Mouse (Mus musculus) adrenal gland, postnatal 25 days (tissue): ENCODE measurements around the gene Setd6. TPM values are rescaled to one million over a fixed set of nuclear protein-coding genes. Genes with fewer than 3 reads are reported as not detected.

ENCODE experiments used
- DNase-seq: peaks from one replicate; pipeline ENCODE4 v3.0.0; 2021; ENCODE audit warnings: mixed read lengths
- microRNA-seq, 2 experiments: library from miRNA; unstranded; fragments of <30 nt; microRNA quantifications; one replicate each; pipeline ENCODE4 v1.2.0; 2021
- total RNA-seq: library from RNA; stranded (reverse); gene quantifications from 2 replicates; pipeline ENCODE4 v1.2.3, GENCODE M21; 2021

Setd6 gene
- total RNA-seq, 1 experiment from 2014 or later, result 30.1 TPM

DNA sequence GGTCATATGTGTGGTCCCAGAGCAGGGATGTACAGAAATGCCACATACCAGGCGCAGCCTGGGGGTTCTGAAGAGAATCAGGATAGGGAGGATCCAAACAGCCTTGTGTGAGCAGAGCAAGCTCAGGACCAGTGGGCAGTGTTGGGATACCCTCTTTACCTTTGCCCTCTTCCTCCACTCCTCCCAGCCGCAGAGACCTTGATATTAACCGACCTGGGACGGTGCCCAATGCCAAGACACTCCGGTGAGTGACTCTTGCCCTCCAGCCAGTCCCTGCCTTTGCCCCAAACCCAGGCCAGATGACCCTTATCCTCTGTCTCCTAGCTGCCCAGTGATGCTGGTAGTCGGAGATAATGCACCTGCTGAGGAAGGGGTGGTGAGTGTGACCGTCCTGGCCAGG, 6.1 kb upstream of the Setd6 start:
- DNase-seq, result no peak

DNA sequence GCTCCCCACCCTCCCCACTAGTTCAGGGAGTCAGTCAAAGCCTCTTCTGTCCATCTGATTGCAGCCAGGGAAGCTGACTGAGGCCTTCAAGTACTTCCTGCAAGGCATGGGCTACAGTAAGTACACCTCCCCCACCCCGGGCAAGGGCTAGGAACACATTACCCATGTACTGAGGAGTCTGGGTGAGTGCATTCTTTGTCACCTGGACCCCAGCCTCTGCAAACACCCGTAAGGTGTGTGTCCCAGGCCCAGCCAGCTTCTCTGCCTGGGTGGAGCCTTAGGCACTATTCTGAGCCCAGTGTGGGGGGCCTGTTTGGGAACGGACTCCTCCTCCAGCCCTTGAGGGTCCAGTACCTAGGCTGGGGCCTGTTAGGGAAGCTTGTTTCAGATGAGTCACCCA, 4.7 kb upstream of the Setd6 start:
- DNase-seq, result no peak

DNA sequence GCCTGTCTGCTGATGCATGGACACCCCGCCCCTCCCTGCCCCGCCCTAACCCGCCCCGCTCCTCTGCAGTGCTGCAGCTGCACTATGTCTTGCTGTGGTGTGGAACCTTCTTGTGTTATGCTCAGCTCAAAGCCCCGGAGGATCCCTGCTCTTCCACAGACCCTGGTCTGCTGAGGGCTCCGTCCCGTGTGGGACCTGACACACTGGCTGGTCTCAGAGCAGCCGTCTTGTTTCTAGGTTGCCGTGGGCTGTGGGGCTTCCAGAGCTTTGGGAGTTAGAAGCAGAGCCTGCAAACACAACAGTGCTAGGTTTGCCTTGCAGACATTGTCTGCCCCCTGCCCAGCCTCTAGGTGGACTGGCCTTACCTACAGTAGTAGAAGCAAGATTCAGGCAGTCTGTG, 3.3 kb upstream of the Setd6 start:
- no peak for DNase-seq

DNA sequence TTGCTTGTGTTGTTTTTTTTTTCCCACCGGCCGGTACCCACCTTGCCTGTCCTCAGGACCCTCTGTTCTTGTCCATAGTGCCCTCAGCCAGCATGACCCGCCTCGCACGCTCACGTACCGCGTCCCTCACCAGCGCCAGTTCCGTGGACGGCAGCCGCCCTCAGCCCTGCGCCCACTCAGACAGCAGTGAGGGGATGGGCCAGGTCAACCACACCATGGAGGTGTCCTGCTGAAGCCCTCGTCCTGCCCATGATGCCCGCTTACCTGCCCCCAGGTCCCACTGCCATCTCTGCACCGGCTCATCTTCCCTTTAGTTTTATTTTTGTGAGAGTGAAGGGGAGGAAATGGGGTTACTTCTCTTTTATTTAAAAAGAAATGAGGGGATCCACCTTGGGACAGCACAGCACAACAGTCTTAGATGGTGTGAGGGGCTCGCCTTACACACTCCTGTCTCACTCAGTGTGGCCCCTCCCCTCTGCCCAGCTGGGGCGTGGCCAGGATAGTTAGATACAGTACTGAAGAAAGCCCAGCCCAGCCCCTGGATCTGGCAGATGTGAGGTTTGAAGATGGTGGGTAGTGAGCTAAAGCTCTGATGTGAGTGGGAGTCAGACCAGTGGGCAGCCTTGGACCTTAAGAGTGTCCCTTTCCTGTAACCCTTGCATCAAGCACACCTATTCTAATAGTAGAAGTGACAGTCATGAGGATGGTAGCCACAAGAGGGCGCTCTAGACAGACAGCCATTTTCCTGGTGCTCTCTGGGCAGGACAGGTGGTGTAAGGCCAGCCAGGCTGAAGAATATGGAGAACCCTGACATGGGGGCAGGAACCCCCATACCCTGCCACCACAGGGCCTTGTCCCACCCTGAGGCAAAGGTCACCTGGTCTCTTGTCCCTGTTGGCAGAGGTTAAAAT, 2.3 kb upstream of the Setd6 start:
- peak; percentile 70 for DNase-seq

DNA sequence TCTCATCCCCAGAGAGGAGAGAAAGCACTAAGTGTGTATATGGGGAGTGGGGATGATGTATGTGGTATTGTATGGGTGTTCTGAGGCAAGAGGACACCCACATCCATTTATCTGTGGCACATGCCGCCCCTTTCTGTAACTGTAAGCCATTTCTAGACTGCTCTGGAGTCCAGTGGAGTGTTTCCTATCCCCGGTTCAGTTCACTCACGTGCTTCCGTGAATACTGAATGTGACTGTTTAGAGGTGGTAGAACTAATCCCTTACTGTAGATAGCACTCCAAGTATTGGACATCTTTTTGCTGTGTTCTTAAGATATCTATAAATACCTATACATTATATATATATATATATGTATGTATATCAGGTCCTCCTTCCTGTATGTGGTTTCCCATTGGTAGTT, 1.3 kb upstream of the Setd6 start:
- DNase-seq, result no peak

DNA sequence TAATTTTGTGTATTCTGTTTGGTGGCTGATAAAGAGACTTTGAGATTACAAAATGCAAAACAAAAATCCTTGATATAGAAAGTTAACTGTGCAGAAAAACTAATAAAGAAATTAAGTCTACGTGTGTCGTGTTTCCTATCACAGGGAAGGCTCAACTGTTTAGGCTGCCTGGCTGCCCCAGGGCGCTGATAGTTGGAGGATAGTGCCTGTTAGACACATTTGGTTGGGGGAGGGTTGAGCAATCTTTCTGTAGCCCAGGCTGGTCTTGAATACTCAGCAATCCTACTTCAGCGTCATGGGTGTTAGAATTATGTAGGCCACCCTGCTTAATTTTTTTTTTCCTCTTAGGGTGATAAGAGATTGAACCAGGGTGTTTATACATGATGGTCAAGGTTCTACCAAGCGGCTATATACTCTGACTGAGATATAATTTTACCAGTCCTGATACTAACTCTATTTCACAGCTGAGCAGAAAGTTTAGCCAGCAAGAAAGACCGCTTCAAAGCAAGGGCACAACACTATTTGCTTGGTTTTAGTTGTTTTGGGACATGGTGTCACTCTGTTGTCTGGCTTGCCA, 756 bp upstream of the Setd6 start:
- DNase-seq, result no peak

DNA sequence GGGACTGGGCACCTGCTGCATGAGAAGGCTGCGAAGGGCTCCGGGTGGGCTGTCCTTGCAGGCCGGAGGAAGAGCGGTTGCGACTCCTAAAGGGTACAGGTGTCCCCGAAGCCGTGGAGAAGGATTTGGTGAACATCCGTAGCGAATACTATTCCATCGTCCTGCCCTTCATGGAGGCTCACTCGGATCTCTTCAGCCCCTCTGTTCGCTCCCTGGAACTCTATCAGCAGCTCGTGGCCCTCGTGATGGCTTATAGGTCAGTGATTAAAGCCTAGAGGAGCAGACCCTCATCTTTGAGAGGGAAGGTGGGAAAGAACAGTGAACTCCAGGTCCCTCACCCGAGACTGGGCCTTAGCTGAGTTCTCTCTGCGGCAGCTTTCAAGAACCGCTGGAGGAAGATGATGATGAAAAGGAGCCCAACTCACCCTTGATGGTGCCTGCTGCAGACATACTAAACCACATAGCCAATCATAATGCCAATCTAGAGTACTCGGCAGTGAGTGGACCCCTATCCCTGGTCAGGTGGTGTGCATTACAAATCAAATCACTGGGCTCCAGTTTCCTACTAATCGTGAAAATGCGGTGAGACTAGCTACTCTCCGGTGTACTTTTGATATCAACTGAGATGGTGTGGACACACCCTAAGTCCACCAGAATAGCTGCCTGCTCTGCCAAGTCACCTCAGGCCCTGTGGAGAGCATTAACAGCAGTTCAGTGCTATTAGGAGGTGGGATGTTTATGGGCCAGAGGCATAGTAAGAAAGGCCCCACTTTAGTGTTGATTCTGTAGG, 1.1 kb downstream of the Setd6 start:
- no peak for DNase-seq

DNA sequence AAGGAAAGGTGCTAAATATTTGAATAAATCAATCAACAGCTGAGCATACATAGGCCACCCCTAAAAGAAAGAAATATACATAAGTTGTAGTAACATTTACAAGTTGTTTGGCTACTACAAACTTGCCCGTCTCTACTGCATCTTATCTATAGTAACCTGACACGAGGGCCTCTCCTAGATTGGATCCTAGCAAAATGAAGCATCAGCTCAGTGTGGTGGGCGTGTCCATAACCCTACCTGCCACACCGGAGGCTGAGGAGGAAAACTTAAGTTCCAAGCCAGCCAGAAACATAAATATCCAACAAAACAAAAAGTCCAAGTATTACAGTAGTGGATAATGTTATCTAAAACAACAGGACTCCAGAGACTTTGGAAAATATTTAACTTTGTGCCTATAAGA, 11.9 kb downstream of the Setd6 start:
- no peak for DNase-seq

DNA sequence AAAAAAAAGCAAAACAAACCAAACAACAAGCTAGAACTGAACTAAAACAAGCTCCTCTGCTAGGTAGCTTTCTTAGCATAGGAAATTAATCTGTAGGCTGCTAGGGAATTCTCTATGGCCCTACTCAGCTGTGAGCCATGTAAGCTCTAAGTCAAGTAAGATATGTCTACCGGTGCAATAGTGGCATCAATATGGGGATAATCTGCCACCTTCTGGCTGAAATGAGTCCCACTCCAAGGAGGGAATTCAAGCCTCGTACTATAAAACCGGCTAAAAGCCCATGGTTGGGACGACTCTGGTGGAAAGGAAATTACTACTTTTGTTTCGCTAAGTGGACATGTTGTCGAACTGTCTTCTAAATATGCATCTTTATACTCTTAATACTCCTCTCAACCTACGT, 22.9 kb downstream of the Setd6 start:
- DNase-seq, result no peak

DNA sequence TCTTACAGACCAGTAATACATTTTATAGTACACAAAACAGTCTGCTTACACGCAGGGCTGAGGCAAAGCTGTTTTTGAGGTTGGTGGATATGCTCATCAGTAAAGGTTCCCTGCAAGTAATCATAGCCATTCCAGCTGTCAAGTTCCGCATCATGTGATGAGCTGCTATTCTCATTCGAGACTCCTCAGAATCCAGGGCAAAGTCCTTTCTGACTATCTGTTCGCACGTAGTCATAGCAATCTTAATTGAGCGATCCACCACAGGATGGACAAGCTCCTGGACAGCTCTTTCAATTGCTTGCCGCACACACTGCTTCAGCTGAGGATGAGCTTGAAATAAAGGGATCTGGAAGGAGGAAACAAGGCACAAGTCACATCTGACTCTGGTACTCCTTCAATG, 26.1 kb downstream of the Setd6 start:
- no peak for DNase-seq

DNA sequence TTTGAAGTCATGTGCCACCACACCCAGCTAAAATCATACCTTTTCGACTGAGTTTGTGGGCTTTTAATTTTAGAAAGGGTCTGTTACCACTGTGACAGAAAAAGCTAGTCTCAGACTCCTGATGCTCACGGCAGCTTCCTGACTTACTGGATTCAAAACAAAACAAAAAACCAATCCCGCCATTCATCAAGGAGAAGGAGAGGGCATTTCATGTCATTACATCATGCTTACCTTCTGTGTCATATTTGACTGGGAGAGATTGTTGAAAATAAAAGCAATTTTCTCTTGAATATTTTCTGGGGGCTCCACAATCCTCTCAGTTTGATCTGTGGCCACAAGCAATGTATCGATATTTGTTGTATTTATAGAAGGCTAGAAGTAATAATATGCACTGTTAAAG, 32.3 kb downstream of the Setd6 start:
- DNase-seq, result no peak

DNA sequence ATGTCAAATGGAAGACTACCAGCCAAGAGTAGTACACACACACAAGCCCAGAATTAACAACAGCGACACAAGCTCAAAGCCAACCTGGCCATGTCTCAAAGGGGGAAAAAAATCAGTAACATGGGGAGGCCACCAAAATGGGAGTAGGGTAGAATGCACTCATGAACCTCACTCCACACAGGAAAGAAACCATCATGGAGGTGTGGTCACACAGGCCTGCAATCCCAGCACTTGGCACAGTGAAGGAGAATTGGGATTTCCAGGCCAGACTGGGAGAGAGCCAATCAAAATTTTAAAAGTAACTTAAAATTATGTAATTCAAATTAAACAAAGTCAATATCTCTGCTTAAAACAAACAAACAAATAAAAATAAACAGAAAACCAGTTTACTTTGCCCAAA, 36.2 kb downstream of the Setd6 start:
- DNase-seq, result no peak

DNA sequence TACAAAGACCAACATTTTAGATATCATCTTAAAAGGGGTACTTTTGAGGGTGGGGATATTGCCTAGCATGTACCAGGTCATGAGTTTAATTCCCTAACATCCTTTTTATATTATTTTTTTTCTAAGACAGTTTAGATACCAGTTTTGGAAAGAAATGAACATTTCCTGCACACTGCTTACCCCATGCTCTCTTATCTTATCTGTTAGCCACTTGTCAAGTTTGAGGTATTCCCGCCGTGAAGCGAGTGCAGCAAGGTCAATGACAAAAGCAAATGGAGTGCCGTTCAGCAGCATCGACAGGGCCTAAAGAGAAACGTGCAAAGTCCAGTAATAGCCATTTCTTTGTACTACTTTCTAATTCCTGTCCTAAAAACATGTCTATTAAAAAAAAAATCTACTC, 44.6 kb downstream of the Setd6 start:
- DNase-seq, result no peak

DNA sequence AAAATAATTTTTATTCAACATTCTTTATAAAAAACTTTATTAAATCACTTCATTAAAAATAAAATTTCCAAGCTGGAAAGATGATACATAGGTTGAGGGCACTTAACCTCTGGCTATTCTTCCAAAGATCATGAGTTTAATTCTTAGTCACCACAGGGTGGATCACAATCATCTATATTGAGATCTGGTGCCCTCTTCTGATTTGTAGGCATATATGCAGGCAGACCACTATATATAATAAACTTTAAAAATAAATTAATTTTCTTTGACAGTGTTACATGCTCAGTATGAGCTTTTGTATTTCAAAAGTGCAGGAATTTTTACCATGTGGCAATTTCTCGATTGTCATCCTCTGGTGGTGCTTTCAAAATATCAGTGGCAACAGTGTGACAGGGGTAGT, 48.5 kb downstream of the Setd6 start:
- DNase-seq, result no peak

Small RNAs within 50 kb of the gene (microRNA-seq; reads per million reads assigned to microRNA genes)
- 0.71 to 1.4 reads per million in 2 experiments for gene Mir7073

Other genes starting within 250 kb of the Setd6 start
- 59.6 and 88.3 TPM in 2 replicates for gene Csnk2a2, start 225.8 kb upstream of the Setd6 start, total RNA-seq
- 1.4 TPM in 1 of 2 replicates, not detected in the other for gene Ccdc113, start 181.8 kb upstream of the Setd6 start, total RNA-seq
- gene Prss54, start 139.5 kb upstream of the Setd6 start, total RNA-seq, result not detected in 2 replicates
- gene Gins3, start 82.4 kb upstream of the Setd6 start, total RNA-seq, result 3.2 and 4.1 TPM in 2 replicates
- 15.4 and 22.5 TPM in 2 replicates for gene Ndrg4, start 38.9 kb upstream of the Setd6 start, total RNA-seq
- 199 and 203 TPM in 2 replicates for gene Cnot1, start 91.6 kb downstream of the Setd6 start, total RNA-seq
- gene Sap18b, start 109.5 kb downstream of the Setd6 start, total RNA-seq, result 190 and 199 TPM in 2 replicates
- gene Slc38a7, start 137.7 kb downstream of the Setd6 start, total RNA-seq, result 25.6 and 29.4 TPM in 2 replicates
- gene Got2, start 172.7 kb downstream of the Setd6 start, total RNA-seq, result 121 and 127 TPM in 2 replicates